Mouse (Mus musculus): Measurements from ENCODE around the gene Gm9837.
A peak's percentile ranks its signal among the peaks of the same experiment; 100 is the strongest.

Gene Gm9837

DNA sequence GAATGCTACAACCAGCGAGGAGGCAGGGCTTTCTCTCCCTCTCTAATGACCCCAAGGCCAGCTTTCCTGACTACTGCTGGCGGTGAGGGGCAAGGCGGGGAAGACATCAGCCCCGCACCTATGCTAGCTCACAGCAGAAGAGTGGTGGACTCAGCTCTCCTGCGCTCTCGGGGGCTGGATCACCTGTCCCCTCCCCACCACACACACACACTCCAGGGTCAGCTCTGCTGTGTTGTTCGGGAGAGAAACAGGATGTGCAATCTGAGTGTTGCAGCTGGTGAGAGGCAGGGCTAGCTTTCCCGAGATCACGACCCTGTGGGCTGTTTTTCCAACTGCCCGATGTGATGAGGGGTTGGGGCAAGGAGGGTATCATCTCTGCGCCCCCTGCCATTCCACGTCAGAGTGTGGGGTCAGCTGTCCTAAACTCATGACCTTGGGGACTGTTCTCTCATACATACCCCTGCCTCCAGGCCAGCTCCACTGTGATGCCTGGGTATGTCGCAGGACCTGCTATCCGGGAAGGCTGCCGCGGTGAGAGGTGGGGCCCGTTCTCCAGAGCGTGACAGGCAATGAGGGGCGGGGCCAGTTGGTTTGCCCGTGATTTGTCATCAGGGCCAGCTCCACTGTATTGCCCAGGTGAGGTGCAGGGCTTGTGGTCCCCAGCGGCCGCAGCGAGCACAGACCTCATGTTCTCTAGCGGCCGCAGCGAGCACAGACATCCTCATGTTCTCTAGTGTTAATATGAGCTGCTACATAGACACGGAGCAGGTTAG is 16.7 kb upstream of the Gm9837 start:
- DNase-seq (ENCODE audit: low spot score in 2 of 2): no peak

DNA sequence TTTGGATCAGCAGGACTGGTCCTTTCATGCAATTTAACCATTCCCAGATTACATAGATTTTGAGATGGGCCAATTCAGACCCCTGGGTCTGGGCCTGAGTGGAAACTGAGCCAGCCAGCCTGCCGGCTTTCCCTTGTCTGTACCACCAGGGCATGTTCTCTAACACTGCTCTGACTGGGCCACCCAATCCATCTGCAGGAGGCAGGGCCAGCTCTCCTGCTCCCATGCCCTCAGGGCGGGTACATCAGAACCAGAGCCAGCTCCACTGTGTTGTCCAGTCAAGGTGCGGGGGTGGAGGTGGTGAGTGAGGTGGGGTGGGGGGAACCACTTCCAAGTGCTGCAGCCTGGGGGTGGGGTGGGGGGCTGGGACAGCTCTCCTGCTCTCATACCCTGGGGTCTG is 16.1 kb upstream of the Gm9837 start:
- no peak for DNase-seq (ENCODE audit: low spot score in 2 of 2)

GRCm38 (mm10) chr11:53485719-53486118 is 15.4 kb upstream of the Gm9837 start:
- DNase-seq (ENCODE audit: low spot score in 2 of 2): no peak

DNA sequence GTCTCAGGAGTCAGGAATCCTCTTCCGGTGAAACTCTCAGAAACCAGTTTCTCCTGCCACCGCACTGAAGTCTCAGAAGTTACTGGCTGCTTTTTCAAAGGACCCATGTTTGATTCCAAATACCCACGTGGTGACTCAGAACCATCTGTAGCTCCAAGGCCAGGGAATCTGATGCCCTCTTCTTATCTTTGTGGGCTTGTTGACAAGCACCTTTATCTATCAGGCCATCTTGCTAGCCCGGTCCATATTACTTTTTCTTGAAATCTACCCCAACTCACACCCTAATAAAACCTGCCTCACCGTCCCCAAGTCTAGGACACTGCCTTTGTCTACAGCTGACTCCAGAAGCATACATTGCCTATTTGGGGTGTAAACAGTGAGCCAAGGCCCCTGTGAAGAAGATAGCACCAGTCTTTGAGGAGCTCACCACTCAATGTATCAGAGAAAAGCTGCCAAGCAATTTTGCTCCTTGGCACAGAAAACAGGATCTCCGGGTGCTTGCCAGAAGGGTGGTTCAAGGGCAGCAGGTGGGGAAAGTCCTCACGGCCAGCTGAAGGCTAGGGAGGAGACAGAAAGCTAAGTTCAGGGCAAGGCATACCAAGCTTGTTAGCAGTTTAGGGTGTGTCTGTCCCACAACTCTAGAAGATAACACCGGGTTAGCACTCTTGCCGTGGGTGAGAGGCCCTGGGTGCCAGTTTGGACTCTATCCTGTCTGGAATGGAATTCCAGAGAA is 13.0 kb upstream of the Gm9837 start:
- no peak for DNase-seq (ENCODE audit: low spot score in 2 of 2)

DNA sequence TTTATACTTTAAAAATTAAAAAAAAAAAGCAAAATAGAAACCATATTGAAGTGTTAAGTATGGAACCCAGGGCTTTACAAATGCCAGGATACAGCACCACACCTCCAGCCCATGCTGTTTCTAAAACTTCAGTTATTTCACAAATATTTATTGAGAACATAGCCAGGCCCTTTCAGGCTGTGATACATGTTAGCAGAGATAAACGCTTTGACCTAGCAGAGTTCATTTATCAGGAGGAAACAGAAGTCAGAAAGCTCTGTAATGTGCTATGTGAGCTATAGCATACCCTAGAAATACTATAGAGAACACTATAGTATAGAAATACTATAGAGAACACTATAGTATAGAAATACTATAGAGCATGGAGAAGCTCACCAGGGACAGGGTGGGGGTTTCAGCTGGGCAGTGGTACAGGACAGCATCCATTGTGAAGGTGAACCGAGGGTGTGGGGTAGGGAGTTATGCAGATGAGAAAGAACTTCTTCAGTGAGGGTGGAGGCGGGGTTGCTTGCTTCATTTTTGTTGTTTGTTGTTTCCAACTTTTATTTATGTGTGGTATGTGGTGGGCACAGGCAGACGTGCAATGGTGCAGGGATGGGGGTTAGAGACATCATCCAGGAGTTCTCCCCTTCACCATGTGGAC is 10.9 kb upstream of the Gm9837 start:
- no peak for DNase-seq (ENCODE audit: low spot score in 2 of 2)

DNA sequence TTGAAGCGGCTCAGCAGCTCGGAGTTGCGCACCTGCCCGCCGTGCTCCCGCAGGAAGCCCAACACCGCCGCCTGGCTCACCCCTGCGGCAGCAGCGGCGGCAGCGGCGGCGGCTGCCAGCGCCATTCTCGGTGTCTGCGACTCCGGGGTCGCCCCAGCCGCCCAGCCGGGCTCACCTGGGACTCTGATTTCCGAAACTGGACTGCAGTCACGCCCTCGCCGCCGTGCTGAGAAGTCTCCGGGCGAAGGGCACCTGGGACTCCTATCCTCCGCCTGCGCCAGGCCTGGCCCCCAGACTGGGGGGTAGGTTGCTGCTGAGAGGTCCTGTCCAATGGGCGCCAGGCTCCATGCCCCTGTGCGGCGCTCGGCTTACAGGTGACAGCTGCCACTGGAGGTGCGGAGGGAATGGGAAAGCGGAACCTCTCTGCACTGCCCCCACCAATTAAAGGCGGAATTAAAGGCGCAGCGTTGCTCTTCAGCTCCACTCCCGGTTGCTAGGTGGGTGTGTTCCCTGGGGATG is 9.6 kb upstream of the Gm9837 start, which contains the start of the genes Gm9945 and Sowaha:
Gene Gm9945 (plus strand): TSS at position 384 of the 519 bp plus-strand sequence.
Gene Sowaha (minus strand): TSS at position 492 of the 519 bp plus-strand sequence.
- peak; percentile 70 to 72 for DNase-seq (ENCODE audit: low spot score in 2 of 2)

- DNase-seq (ENCODE audit: low spot score in 2 of 2): peak in 1 of 2 experiments; percentile 38
Measured at GRCm38 (mm10) chr11:53479171-53479782, 9.0 kb upstream of the Gm9837 start.

DNA sequence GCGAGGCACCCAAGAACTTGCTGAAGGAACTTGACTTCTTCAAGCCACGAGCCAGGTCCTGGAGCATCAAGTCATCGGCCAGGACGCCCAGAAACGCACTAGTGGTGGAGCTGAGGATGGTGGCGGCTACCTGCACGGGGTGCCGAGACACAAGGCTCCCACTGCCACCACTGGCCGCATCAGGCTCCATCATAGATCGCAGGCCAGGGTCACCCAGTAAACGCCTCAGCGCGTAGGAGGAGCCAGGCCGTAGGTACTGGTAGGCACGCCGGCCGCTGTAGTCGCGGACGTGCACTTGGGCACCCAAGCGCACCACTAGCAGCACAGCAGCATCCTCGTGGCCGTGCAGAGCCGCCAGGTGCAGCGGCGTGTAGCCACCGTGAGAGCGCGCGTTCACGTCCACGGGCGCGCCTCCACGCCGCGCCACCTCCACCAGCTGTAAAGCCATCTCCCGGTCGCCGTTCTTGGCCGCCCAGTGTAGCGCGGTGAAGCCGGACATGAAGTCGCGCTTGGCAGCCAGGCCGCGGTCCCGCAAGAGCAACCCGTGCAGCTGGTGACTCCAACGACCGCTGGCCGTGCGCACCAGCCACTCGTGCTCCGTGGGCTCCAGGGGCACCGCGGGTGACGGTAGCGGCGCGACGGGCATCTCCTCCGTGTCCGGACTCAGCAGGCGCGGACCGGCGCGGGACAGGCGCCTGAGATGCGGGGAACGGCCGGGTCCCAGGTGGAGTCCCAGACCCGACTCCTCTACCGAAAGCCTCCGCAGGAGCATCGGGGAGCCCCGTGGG is 8.3 kb upstream of the Gm9837 start:
- peak in 1 of 2 experiments; percentile 39 for DNase-seq (ENCODE audit: low spot score in 2 of 2)

DNA sequence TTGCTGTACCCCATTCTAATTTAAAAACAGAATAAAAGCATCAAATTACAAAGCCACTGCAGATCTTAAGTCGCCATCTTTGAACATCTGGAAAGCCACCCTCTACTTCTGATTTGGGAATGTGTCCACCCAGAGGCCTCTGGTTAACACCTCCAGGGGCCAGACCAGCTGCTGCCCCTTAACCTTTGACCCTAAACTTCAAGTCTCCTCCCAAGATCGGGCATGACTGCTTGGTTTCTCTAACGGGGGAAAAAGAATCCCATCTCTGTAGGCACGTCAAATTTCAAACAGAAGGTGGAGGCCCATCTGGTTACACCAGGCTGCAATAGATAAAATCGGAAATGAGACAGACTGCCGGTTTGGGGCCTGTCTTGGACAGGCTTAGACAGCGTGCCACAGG is 7.6 kb upstream of the Gm9837 start:
- no peak for DNase-seq (ENCODE audit: low spot score in 2 of 2)

- peak in 1 of 2 experiments; percentile 32 for DNase-seq (ENCODE audit: low spot score in 2 of 2)
Measured at GRCm38 (mm10) chr11:53475620-53476019, 5.3 kb upstream of the Gm9837 start.

DNA sequence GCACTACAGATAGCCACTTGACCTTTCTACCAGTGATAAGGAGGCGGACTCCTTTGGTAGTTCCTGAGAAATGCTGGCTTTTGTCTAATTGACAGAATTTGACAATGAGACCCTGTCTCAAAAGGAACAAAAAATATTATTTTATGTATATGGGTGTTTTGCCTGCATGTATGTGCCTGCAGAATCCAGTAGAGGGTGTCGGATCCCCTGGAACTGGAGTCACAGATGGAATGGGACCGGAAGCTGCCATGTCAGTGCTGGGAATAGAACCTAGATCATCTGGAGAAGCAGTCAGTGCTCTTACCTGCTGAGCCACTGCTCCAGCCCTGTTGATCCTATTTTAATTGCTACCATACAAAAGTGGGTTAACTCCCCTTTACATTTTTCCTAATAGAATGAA is 2.4 kb upstream of the Gm9837 start:
- no peak for DNase-seq (ENCODE audit: low spot score in 2 of 2)

DNA sequence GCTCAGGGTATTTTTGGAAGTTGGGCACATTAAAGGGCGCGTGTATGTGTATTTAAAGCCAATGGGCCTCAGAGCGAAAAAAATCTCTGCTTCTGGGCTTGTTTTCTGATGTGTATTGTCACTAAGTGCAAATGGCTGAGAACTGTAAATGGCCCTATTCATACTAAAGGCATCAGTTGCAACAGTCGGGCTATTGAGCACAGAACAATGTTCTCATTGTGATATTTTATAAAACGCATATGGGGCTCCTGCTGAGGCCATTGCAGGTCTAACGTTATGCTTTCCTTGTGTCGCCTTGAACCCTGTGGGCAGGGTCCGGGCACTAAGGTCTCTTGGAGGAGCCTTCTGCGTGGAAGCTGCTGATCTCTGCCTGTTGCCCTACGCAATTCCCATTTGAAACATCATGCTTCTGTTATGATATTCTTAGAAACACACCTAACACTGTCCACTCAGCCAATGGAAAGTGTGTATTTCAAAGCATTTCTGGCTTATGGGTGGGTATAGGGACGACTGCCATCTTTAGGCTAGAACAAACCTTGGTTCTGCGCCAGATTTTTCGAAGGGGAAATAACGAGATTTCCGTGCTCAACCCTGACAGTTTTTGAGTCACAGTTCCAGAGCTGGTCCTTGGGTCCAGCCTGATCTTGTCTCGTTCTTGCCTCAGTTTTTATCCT is 848 bp downstream of the Gm9837 start:
- DNase-seq (ENCODE audit: low spot score in 2 of 2): no peak

DNA sequence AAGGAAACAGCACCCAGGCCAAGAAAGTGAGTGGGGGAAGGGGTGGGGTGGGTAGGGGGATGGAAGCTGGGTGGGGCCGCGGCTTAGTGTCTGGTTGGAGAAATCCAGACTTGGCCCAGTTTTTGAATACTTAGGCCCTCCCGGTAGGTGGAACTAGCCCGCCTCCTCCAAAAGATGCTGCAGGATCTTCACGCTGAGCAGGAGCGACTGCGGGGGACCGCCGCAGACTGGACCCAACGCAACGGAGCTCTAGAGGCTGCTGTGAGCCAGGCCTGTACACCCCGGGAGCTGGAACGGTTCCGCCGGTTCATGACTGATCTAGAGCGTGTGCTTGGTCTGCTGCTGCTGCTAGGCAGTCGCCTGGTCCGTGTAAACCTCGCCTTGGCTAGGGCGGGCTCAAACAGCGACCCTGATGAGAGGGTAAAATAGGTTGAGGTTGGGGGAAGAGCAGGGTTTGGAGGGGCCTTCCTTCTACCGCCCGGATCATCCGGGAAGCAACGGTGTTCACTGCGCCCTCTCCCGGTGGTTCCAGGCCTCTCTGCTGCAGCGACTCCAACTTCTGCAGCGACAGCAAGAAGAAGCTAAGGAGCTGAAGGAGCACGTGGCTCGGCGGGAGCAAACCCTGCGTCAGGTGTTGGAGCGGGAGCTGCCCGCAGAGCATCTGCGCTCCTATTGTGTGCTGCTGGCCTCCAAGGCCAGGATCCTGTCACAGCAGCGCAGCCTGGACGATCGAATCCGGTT is 3.9 kb downstream of the Gm9837 start:
- peak; percentile 82 to 87 for DNase-seq (ENCODE audit: low spot score in 2 of 2)

DNA sequence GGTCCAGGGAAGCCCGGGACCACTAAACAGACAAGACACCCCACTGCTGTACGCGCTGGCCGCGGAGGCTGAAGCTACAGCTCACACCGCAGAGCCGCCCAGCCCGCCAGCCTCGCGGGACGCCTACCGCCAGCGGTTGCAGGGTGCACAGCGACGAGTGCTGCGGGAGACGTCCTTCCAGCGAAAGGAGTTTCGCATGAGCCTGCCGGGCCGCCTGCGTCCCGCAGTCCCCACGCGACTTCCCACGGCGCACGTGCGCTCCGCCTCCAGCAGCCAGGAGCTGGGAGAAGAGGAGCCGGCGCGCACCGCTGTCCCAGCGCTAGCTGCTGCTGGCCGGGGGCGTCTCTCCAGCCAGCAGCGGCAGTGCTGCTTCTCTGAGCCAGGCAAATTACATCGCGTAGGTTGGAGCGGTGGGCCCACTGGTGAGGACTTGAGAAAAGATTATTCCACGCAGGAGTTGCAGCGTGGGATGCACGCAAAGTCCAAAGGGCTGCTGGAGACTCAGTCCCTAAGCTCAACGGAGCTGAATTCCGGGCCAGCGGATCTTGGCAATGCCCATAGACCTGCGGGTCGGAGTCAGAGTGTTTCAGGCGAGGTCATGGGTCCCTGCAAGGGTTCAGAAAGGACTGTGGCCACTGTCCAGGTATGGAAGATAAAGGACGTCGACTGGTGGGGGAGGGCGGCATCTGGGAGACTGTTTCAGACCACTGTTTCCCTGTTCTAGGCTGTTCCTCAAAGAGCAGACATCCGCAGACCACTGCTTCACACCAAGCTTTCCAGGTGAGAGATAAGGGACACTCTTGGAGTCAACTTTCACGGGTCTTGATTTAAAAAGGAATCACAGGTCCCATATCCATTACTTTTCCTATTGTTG is 6.5 kb downstream of the Gm9837 start:
- peak; percentile 62 to 72 for DNase-seq (ENCODE audit: low spot score in 2 of 2)

- DNase-seq (ENCODE audit: low spot score in 2 of 2): no peak
Measured at GRCm38 (mm10) chr11:53461727-53462126, 8.6 kb downstream of the Gm9837 start.

DNA sequence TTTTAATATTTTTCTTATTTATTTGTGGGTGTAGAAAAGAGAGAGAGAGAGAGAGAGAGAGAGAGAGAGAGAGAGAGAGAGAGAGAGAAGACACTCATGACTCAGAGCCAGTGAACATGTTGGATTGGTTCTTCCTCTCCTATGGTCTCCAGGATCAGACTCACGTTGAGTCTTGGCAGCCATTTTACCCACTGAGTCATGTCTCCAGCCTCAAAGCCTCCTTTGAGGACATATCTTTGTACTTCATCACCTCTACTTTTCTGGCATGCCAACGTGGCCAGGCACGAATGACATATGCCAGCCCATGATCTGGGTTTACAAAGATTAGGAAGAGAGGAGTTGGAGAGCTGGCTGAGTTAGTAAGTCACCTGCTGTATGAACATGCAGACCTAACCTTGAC is 10.1 kb downstream of the Gm9837 start:
- DNase-seq (ENCODE audit: low spot score in 2 of 2): no peak

GRCm38 (mm10) chr11:53458996-53459395 is 11.3 kb downstream of the Gm9837 start:
- no peak for DNase-seq (ENCODE audit: low spot score in 2 of 2)

DNA sequence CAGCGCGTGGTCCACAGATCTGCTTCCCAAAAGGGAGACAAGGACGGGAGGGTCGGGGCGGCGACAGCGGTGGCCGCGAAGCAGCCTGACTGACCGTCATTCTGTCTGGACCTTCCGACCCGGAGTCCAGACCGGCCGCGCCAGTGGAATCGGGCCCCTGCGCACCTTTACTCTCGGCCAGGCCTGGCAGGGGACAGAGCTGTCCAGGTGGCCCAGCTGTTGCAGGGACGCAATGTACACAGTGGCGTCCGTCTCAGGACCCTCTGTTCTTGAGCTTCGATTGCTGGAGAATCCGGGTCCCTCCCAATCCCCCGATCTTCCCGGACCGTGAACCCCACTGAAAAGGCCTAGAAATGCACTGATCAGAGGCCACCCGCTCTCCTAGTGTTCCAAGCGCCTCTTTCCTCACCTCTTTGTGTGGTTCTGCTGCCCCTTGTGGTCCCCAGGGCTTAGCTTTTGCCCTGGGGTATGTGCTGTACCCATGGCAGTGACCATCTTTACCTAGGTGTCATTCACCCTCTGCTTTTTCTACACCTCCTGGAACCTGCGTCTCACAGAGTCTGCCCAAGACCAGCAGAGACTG is 12.8 kb downstream of the Gm9837 start:
- DNase-seq (ENCODE audit: low spot score in 2 of 2): no peak

All from frontal cortex, postnatal 36 days (tissue).